11 mouse cellular contexts compared by ENCODE assay signal in the genomic region with DNA sequence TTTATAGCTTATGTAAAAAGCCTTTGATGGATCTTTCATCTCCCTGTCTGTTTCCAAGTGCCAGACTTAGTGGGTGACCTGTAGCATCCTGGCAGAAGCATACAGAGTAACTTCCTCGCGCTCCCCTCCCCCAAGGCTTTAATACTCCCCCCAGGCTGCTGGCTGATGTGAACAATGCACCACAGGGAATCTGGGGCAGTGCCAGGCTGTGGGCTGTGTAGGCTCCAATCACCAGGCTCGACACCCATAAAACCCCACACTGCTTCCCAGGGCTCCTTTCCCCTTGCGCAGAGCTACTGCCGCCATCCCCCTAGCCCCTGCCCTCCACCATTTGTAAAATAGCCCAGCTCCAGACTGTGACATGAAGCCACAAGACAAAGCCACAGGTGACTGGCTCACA. TPM values are rescaled to one million over a fixed set of nuclear protein-coding genes. Genes with fewer than 3 reads are reported as not detected.
DNase-seq lines count a peak whose midpoint lies in the region; ATAC-seq lines count a peak whose summit lies in the region.
"Had no signal": no experiment of that assay in that cellular context is flagged by ENCODE, and none has a peak within 500 bp of the region (broad histone marks: within the 10 kb centered on the region; RNA-seq: fewer than 3 reads in every experiment).

No protein-coding gene starts in this region.

- H3K27me3 ChIP-seq in neural tube, embryonic 12.5 days (replicated peaks) = no peaks in the 10 kb centered on the region
- H3K27me3 ChIP-seq in midbrain, embryonic 11.5 days (ENCODE audit: control insufficient read depth, insufficient read depth, low read length) = no peaks in the 10 kb centered on the region; the same call in 1 of the 2 replicates
- peaks cover 19% of the 10 kb centered on the region for H3K27me3 ChIP-seq in kidney, embryonic 15.5 days

- H3K27ac ChIP-seq in neural tube, embryonic 12.5 days = no peak overlapping the region
- no peak overlapping the region for H3K27ac ChIP-seq in midbrain, embryonic 11.5 days (ENCODE audit: low read depth, low read length)
- H3K27ac ChIP-seq in kidney, embryonic 15.5 days = no peak overlapping the region
- H3K27ac ChIP-seq: liver, embryonic 15.5 days had no signal

- H3K36me3 ChIP-seq in neural tube, embryonic 12.5 days = no peaks in the 10 kb centered on the region
- no peaks in the 10 kb centered on the region for H3K36me3 ChIP-seq in midbrain, embryonic 11.5 days (ENCODE audit: control insufficient read depth, insufficient read depth, low read length)
- H3K36me3 ChIP-seq in kidney, embryonic 15.5 days = no peaks in the 10 kb centered on the region
- H3K36me3 ChIP-seq: liver, embryonic 15.5 days had no signal

- WGBS in neural tube, embryonic 12.5 days = 22% methylated on average over 5 of the region's 5 CpGs
- WGBS in midbrain, embryonic 11.5 days = 32% methylated on average over 5 of the region's 5 CpGs
- whole genome bisulfite sequencing in kidney, embryonic 15.5 days = 31% methylated on average over 5 of the region's 5 CpGs

- no peak overlapping the region for H3K9ac ChIP-seq in neural tube, embryonic 12.5 days
- peak overlapping the region; percentile 4; the same call in 1 of the 2 replicates for H3K9ac ChIP-seq in midbrain, embryonic 11.5 days (ENCODE audit: low read length)
- H3K9ac ChIP-seq in kidney, embryonic 15.5 days = no peak overlapping the region
- H3K9ac ChIP-seq: liver, embryonic 15.5 days had no signal

- peak; percentile 76; the same call in 1 of the 2 replicates for ATAC-seq in neural tube, embryonic 12.5 days (ENCODE audit: low FRiP score, low read depth)
- no peak for ATAC-seq in midbrain, embryonic 11.5 days (ENCODE audit: low FRiP score)
- no peak for ATAC-seq in kidney, embryonic 15.5 days (replicated peaks; ENCODE audit: low FRiP score)

- no peaks in the 10 kb centered on the region for H3K9me3 ChIP-seq in neural tube, embryonic 12.5 days
- no peaks in the 10 kb centered on the region for H3K9me3 ChIP-seq in midbrain, embryonic 11.5 days (ENCODE audit: control insufficient read depth, low read length)
- no peaks in the 10 kb centered on the region for H3K9me3 ChIP-seq in kidney, embryonic 15.5 days (replicated peaks)
- H3K9me3 ChIP-seq: liver, embryonic 15.5 days had no signal

- no peak for DNase-seq in neural tube, embryonic 10.5 days (ENCODE audit: extremely low spot score, low spot score)
- peak; percentile 54 to 84 for DNase-seq in layer of hippocampus, adult 18-20 months (ENCODE audit: low spot score in 2 of 2)
- no peak for DNase-seq in midbrain, embryonic 11.5 days (ENCODE audit: low spot score, missing footprints)
- DNase-seq in heart, adult 9 months (ENCODE audit: low spot score in 2 of 2) = no peak
- DNase-seq in heart, adult 11 months = no peak
- DNase-seq in urinary bladder, postnatal 4 days (ENCODE audit: low spot score in 2 of 2) = no peak

- peak overlapping the region; percentile 24; the same call in 1 of the 2 replicates for H3K4me2 ChIP-seq in neural tube, embryonic 12.5 days (replicated peaks)
- no peak overlapping the region for H3K4me2 ChIP-seq in midbrain, embryonic 11.5 days
- no peak overlapping the region for H3K4me2 ChIP-seq in kidney, embryonic 15.5 days
- H3K4me2 ChIP-seq: liver, embryonic 15.5 days had no signal

- H3K4me1 ChIP-seq in neural tube, embryonic 12.5 days = peaks cover 10% of the 10 kb centered on the region
- H3K4me1 ChIP-seq in midbrain, embryonic 11.5 days (ENCODE audit: control insufficient read depth, insufficient read depth, low read length) = peaks cover 10% of the 10 kb centered on the region; the same call in 1 of the 2 replicates
- peaks cover 16% of the 10 kb centered on the region for H3K4me1 ChIP-seq in kidney, embryonic 15.5 days
- H3K4me1 ChIP-seq: liver, embryonic 15.5 days had no signal

- no peak overlapping the region for H3K4me3 ChIP-seq in neural tube, embryonic 12.5 days
- H3K4me3 ChIP-seq in midbrain, embryonic 11.5 days (ENCODE audit: low read depth, low read length) = no peak overlapping the region
- H3K4me3 ChIP-seq in kidney, embryonic 15.5 days (replicated peaks) = no peak overlapping the region
- H3K4me3 ChIP-seq: liver, embryonic 15.5 days; myocyte had no signal

RNA-seq across cellular contexts. Expression of gene Fam92b, which starts 9.4 kb away (rescaled TPM):
- polyA plus RNA-seq in neural tube, embryonic 12.5 days (2016; fragmentation: Nextera tagmentation; extraction: Ambion mirVana) = 0.89 and 1.3 TPM in 2 replicates
- total RNA-seq in layer of hippocampus, adult 18-20 months (2021) = under 1 TPM; 0.45 to 0.58 TPM
- polyA plus RNA-seq in midbrain, embryonic 11.5 days (2014; fragmentation: Nextera tagmentation; extraction: Ambion mirVana) = 2.4 and 3.4 TPM in 2 replicates
- polyA plus RNA-seq in kidney, embryonic 15.5 days (2015; fragmentation: Nextera tagmentation; extraction: Ambion mirVana) = 0.13 TPM in 1 of 2 replicates, not detected in the other
- total RNA-seq: gastrocnemius, postnatal 4 days had no signal
- polyA plus RNA-seq: liver, embryonic 15.5 days; myocyte had no signal

RNA-seq across cellular contexts. Expression of gene 6430548M08Rik, which starts 53.9 kb away (rescaled TPM):
- polyA plus RNA-seq in neural tube, embryonic 12.5 days (2016; fragmentation: Nextera tagmentation; extraction: Ambion mirVana) = 16.6 and 17.3 TPM in 2 replicates
- 100 to 1,000 TPM; 163 to 201 TPM for total RNA-seq in layer of hippocampus, adult 18-20 months (2021)
- 12.4 and 13.5 TPM in 2 replicates for polyA plus RNA-seq in midbrain, embryonic 11.5 days (2014; fragmentation: Nextera tagmentation; extraction: Ambion mirVana)
- 5.8 and 6.1 TPM in 2 replicates for polyA plus RNA-seq in kidney, embryonic 15.5 days (2015; fragmentation: Nextera tagmentation; extraction: Ambion mirVana)

Comparison
In these comparisons a context has a peak if more than half of its experiments do, and no peak if none do; other contexts are left out.
1. DNase-seq: peak in layer of hippocampus, adult 18-20 months (2 of 2); none in neural tube, embryonic 10.5 days (single experiment), midbrain, embryonic 11.5 days (single experiment), heart, adult 9 months (0 of 2), heart, adult 11 months (single experiment) and urinary bladder, postnatal 4 days (0 of 2).